Mouse (Mus musculus) small intestine, adult 2 months (tissue): ENCODE measurements around the gene Fer1l5.

Experiments
- CTCF ChIP-seq: fragments of 200-500 bp; IDR thresholded peaks from 2 replicates; pipeline ENCODE4 v1.5.1; 2012; ENCODE audit warnings: low read depth, mild to moderate bottlenecking, control low read depth, inconsistent platforms, low read length, moderate library complexity, mixed read lengths; ENCODE audit not compliant: insufficient replicate concordance, insufficient read length; ENCODE audit errors: extremely low read depth
- POLR2A ChIP-seq: fragments of 200-500 bp; IDR thresholded peaks from 2 replicates; pipeline ENCODE4 v1.6.1; 2012; ENCODE audit warnings: low read depth, mild to moderate bottlenecking, control low read depth, inconsistent platforms, low read length, moderate library complexity

DNA sequence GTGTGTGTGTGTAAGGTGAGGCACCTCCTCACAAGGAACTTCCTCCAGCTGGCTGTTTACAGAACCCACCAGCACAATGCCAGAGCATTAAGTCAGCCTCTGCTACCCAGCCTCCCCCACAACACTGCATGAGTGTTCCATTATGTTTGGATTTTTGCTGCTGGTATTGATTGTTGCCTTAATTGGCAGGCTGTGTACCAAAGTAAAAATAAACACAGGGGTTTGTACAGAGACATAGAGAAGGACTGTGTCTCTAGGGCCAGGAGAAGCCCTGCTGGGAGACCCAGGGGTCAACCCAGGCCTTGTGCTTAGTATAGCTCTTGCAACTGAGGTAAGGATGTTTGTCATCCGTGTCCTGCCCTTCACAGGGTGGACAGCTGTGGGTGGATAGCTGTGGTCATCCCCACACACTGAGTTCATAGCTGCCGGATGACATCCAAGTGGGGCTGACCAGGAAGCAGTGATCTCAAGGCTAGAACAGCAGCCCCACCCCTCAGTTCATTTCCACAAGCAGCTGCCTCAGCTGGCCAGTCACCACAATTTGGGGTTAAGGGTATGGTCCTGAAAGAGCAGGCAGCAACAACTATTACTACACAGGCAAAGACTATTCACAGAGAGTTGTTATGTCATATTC lies 97.8 kb downstream of the Fer1l5 start:
- TF ChIP-seq POLR2A (no peak), CTCF (no peak)
